Mouse (Mus musculus): ENCODE results near the gene Gpr137c. TPM values are rescaled to one million over a fixed set of nuclear protein-coding genes. Genes with fewer than 3 reads are reported as not detected.

The Gpr137c gene
- polyA plus RNA-seq, 1 experiment from 2014 or later: 0.69 TPM

Other genes with a start within 250 kb of the Gpr137c start
- gene Ptger2, start 231.5 kb upstream of the Gpr137c start, polyA plus RNA-seq (2014; fragmentation: Nextera tagmentation; extraction: Ambion mirVana): 0.04 and 0.43 TPM in 2 replicates
- gene Txndc16, start 611 bp downstream of the Gpr137c start, polyA plus RNA-seq (2014; fragmentation: Nextera tagmentation; extraction: Ambion mirVana): 4.1 TPM in 2 replicates
- gene Ero1l, start 99.1 kb downstream of the Gpr137c start, polyA plus RNA-seq (2014; fragmentation: Nextera tagmentation; extraction: Ambion mirVana): 64.4 and 78.9 TPM in 2 replicates
- 178 and 191 TPM in 2 replicates for gene Psmc6, start 110.1 kb downstream of the Gpr137c start, polyA plus RNA-seq (2014; fragmentation: Nextera tagmentation; extraction: Ambion mirVana)
- 40.1 and 46.9 TPM in 2 replicates for gene Styx, start 131.4 kb downstream of the Gpr137c start, polyA plus RNA-seq (2014; fragmentation: Nextera tagmentation; extraction: Ambion mirVana)
- 49.7 and 51.5 TPM in 2 replicates for gene Gnpnat1, start 185.2 kb downstream of the Gpr137c start, polyA plus RNA-seq (2014; fragmentation: Nextera tagmentation; extraction: Ambion mirVana)